Mouse (Mus musculus) cerebellum, adult 11-12 months (tissue): ENCODE results near the gene Xrcc6.
"Not testable (repeated sequence)": the region's sequence is repeated elsewhere in the genome, so short reads cannot be mapped to it uniquely, and the experiment has no call there.

ENCODE experiments used
- DNase-seq: peaks from one replicate; pipeline ENCODE4 v3.0.0; 2022

Xrcc6 gene

GRCm38 (mm10) chr15:81966062-81966829, 21.4 kb upstream of the Xrcc6 start:
- no peak for DNase-seq

- DNase-seq = no peak
These were observed 19.8 kb upstream of the Xrcc6 start for GRCm38 (mm10) chr15:81967821-81968220.

- no peak for DNase-seq
These were observed 19.2 kb upstream of the Xrcc6 start for GRCm38 (mm10) chr15:81968447-81968846.

GRCm38 (mm10) chr15:81969173-81969572, 18.5 kb upstream of the Xrcc6 start:
- no peak for DNase-seq

GRCm38 (mm10) chr15:81969635-81970034, 18.0 kb upstream of the Xrcc6 start:
- DNase-seq = not testable (repeated sequence)

GRCm38 (mm10) chr15:81970498-81970897, 17.1 kb upstream of the Xrcc6 start:
- not testable (repeated sequence) for DNase-seq

- not testable (repeated sequence) for DNase-seq
These were observed 12.5 kb upstream of the Xrcc6 start for GRCm38 (mm10) chr15:81975156-81975555.

- DNase-seq = no peak
These were observed 7.3 kb upstream of the Xrcc6 start, which contains the start of gene 1700029P11Rik for GRCm38 (mm10) chr15:81980321-81980720. TSS of gene 1700029P11Rik (plus strand) at chr15:81980540.

GRCm38 (mm10) chr15:81982173-81982572, 5.5 kb upstream of the Xrcc6 start:
- no peak for DNase-seq

- no peak for DNase-seq
These were observed 2.1 kb upstream of the Xrcc6 start for GRCm38 (mm10) chr15:81985267-81986161.

GRCm38 (mm10) chr15:81989371-81990062, 1.9 kb downstream of the Xrcc6 start:
- peak; percentile 86 for DNase-seq

- no peak for DNase-seq
These were observed 2.9 kb downstream of the Xrcc6 start for GRCm38 (mm10) chr15:81990549-81990948.

GRCm38 (mm10) chr15:81993992-81994391, 6.4 kb downstream of the Xrcc6 start:
- DNase-seq = no peak

- no peak for DNase-seq
These were observed 16.6 kb downstream of the Xrcc6 start for GRCm38 (mm10) chr15:82004257-82004656.

GRCm38 (mm10) chr15:82011947-82012346, 24.3 kb downstream of the Xrcc6 start:
- DNase-seq = no peak

GRCm38 (mm10) chr15:82014745-82015391, 27.2 kb downstream of the Xrcc6 start:
- DNase-seq = no peak

GRCm38 (mm10) chr15:82015392-82016100, 27.9 kb downstream of the Xrcc6 start:
- DNase-seq = peak; percentile 55

GRCm38 (mm10) chr15:82016101-82016808, 28.6 kb downstream of the Xrcc6 start:
- peak; percentile 99 for DNase-seq

- no peak for DNase-seq
These were observed 29.2 kb downstream of the Xrcc6 start for GRCm38 (mm10) chr15:82016830-82017229.

GRCm38 (mm10) chr15:82017461-82017860, 29.8 kb downstream of the Xrcc6 start:
- DNase-seq = no peak

- no peak for DNase-seq
These were observed 31.7 kb downstream of the Xrcc6 start for GRCm38 (mm10) chr15:82019288-82019687.
